Mouse (Mus musculus) 3134 (cell line): ENCODE results near the gene Aatf.

ENCODE experiments used
- DNase-seq: peaks from one replicate; pipeline ENCODE4 v3.0.0-alpha.2; 2011; ENCODE audit warnings: low spot score; ENCODE audit not compliant: insufficient read length; ENCODE audit errors: extremely low read depth

Aatf gene

DNA sequence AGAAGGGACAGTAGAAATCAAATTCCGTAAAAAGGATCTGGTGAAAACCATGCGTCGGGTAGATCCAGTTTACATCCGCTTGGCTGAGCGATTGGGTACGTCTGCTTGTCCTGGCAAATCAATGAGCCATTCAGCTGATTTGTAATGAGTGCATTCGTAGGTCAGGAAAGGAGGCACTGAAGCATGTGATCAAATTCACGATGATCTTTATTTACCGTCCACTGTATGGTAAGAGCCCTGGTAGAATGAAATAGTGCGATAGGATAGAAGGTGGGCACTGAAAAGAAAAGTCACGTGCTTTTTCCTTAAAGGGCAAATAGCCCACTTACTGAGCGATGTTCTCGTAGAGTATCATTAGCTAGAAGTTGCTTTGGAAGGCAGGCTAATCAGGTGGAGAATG is 130.9 kb downstream of the Aatf start:
- DNase-seq, result no peak

DNA sequence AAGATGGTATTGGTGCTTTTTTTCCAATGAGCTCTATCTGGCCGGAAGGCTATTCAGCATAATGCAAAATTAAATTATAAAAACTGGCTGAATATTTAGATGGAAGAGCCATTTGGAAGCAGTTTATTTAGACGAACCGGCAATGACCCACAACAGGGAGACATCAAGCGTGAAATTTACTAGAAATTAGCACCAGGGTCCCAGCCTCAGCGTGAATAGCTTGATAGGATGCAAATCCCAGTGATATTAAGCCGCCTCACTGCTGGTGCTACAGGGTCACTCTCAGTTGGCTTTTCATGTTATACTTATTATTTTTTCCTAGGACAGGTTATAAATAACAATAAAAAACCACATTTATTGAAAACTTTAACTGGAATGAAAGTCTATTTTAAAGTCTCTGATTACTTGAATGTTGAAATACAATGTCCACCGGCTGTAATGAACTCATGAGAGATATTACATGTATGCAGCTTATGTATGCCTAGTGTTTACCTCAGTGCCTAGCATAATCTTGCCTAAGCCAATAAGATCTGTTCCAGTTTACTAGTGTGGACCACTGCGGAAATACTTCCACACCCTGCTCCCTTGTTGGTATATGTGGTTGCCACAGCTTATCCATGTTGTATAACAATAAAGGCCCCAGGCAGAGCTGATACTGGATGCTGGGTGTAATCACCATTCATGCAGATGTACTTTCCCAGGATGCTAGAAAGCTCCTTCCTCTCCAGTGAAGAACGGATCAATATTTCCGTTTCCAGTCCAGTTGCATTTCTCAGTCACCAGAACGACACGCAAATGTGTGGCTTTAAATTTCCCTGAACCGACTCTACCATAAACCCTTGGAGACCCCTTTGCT is 136.6 kb downstream of the Aatf start:
- DNase-seq, result no peak

DNA sequence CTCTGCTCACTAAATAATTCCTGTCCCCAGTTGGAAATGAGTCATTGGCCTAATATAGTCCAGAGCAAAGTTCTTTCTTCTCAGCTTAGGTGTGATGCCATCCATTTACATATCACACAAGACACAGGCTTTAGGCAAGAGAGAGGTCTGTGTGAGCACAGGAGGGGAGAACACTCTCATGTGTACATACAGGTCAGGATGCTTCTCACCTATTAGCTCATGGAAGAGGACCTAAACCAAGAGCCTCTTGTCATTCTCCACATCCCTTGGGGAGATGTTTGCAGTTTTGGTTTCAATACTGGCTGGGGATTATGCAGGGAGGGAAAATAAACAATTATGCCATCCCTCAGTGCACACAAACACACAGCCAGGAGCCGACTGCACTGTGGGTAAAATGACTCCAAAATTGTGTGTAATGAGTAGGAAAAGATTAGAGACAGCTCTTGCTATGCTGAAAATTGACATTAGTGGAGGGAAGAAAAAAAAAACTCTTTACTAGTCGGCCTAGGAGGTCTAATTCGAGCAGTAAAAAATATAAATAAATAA is 137.3 kb downstream of the Aatf start:
- DNase-seq, result no peak

DNA sequence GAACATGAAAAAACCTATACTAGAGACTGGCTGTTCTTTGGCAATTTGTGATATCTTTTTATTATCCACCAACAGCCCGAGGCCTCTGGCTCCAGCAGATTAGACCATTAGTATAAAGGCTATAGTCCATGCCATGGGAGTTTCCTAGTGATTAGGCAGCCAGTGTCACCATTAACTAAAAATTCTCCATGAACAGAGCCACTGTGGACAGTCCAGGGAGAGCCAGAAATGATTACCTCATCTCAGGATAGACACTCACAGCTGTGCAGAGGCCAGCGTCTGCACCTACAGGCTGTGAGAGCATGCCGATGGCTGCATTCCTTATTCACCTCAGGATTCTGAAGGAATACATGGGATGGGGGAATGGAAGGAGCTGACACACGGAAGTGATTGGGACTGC is 140.2 kb downstream of the Aatf start:
- no peak for DNase-seq
